Mouse (Mus musculus) thymus, adult 2 months (tissue): ENCODE measurements around the gene Aqr.

ENCODE experiments used
- CTCF ChIP-seq: fragments of 200-500 bp; IDR thresholded peaks from 2 replicates; pipeline ENCODE4 v1.5.1; 2012; ENCODE audit warnings: mild to moderate bottlenecking, control low read depth, low read length, moderate library complexity, borderline replicate concordance; ENCODE audit not compliant: control insufficient read depth, poor library complexity, insufficient read depth; ENCODE audit errors: extremely low read depth
- POLR2A ChIP-seq: fragments of 200-500 bp; IDR thresholded peaks from 2 replicates; pipeline ENCODE4 v1.6.1; 2012; ENCODE audit warnings: mild to moderate bottlenecking, low read length, control low read depth, moderate library complexity; ENCODE audit not compliant: control insufficient read depth, poor library complexity, insufficient read depth; ENCODE audit errors: extremely low read depth

DNA sequence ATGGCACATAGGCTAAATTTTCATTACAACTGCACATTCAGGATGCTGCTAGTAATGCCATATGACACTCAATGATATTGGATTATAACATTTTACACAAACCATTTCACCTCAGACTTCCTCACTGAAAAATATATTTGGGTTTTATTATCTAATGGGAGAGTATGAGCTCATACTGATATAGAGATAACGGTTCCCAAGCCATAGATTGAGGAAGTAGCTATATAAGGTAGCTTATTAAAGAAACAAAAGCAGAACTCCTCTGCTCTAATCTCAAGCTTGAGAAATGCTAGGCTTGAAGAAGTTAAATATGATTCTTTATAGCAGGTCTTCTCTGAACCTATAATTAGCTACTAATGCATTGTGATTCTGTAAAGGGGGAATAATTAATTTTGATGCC is 90.3 kb downstream of the Aqr start:
- TF ChIP-seq CTCF (no peak), POLR2A (no peak)
